In the genomic region with DNA sequence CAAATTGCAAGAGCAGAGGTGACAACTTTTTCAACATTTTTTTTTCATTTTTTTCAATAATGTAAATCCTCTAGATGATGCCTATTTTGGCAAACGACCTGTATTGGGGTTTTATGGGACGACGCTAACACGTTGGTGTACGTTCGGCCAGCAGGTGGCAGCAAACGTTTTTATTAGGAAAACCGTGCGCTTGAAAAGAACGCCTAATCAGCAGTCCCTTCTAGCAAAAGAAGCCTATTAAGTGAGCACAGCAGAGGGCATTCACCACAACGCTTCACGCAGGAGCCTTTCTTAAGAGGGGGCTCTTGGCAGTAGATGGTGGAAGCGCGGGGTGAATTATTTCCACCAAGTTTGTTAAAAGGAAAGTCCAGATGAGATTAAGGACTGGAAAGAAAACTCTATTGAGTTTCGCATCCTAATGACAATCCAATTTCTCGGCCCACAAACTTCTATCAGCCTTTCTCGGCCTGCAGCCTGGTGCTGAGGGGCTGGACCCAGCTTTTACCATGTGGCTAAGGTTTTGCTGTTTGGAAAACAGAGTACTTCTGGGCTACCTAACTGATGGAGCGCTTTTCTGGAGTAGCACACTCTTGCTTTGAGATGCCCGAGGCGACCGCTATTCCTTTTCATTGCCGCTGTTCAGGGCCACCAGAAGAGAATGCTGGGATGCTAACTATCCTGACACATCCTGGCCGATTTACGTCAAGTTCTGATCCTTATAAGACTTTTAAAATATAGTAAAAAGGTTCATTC, we compare ENCODE assay signal across 8 mouse cellular contexts.
DNase-seq lines count a peak whose midpoint lies in the region; ATAC-seq and TF ChIP-seq lines count a peak whose summit lies in the region.

No protein-coding gene starts in this region.

- no peaks in the 10 kb centered on the region for H3K36me3 ChIP-seq in heart, postnatal 0 days (replicated peaks; ENCODE audit: control insufficient read depth, insufficient read depth, low read length)
- no peaks in the 10 kb centered on the region for H3K36me3 ChIP-seq in liver, embryonic 14.5 days (replicated peaks; ENCODE audit: control insufficient read depth, insufficient read depth, low read depth)
- H3K36me3 ChIP-seq in neural tube, embryonic 15.5 days, result no peaks in the 10 kb centered on the region

- no peaks in the 10 kb centered on the region for H3K27me3 ChIP-seq in heart, postnatal 0 days (ENCODE audit: control insufficient read depth, insufficient read depth, low read length)
- H3K27me3 ChIP-seq in liver, embryonic 14.5 days (ENCODE audit: control insufficient read depth, insufficient read depth, low read length), result no peaks in the 10 kb centered on the region
- H3K27me3 ChIP-seq in neural tube, embryonic 15.5 days (replicated peaks), result no peaks in the 10 kb centered on the region

- no peak overlapping the region for H3K4me3 ChIP-seq in embryonic fibroblast, embryonic 13.5 days (ENCODE audit: insufficient read depth, low read length)
- H3K4me3 ChIP-seq in heart, postnatal 0 days (ENCODE audit: low read depth, low read length), result no peak overlapping the region
- H3K4me3 ChIP-seq in liver, embryonic 14.5 days (ENCODE audit: insufficient read depth in 1 of 2, low read depth in 2 of 2, low read length in 2 of 2), result no peak overlapping the region
- no peak overlapping the region for H3K4me3 ChIP-seq in neural tube, embryonic 15.5 days (replicated peaks)

- peak overlapping the region; percentile 73 for H3K27ac ChIP-seq in embryonic fibroblast, embryonic 13.5 days (ENCODE audit: insufficient read depth, low read length)
- no peak overlapping the region for H3K27ac ChIP-seq in heart, postnatal 0 days (ENCODE audit: low read depth)
- no peak overlapping the region for H3K27ac ChIP-seq in liver, embryonic 14.5 days
- H3K27ac ChIP-seq in neural tube, embryonic 15.5 days (replicated peaks), result no peak overlapping the region

- H3K9me3 ChIP-seq in heart, postnatal 0 days (replicated peaks; ENCODE audit: control insufficient read depth, low read length), result no peaks in the 10 kb centered on the region
- H3K9me3 ChIP-seq in liver, embryonic 14.5 days (ENCODE audit: control insufficient read depth, low read length), result no peaks in the 10 kb centered on the region
- no peaks in the 10 kb centered on the region for H3K9me3 ChIP-seq in neural tube, embryonic 15.5 days (replicated peaks)

- DNase-seq in CD4-positive, CD25-positive, alpha-beta regulatory T cell, adult 2 months (ENCODE audit: low read depth, low spot score), result peak; percentile 85
- DNase-seq in adrenal gland, postnatal 4 days (ENCODE audit: low spot score in 2 of 2), result peak; percentile 46 to 66
- peak; percentile 92 for DNase-seq in heart, postnatal 0 days (ENCODE audit: low spot score)
- DNase-seq in kidney, postnatal 14 days, result peak; percentile 91
- peak; percentile 24 to 26 (median 24) for DNase-seq in liver, embryonic 14.5 days (ENCODE audit: low read depth in 3 of 3, low spot score in 3 of 3)
- DNase-seq in testis, postnatal 10 days (ENCODE audit: low spot score), result peak; percentile 93

- 36% methylated on average over 24 of the region's 24 CpGs for WGBS in heart, postnatal 0 days
- WGBS in liver, embryonic 14.5 days (ENCODE audit: insufficient replicate concordance), result 36% methylated on average over 24 of the region's 24 CpGs
- 28% methylated on average over 24 of the region's 24 CpGs for WGBS in neural tube, embryonic 15.5 days

- H3K4me2 ChIP-seq in heart, postnatal 0 days (ENCODE audit: low read depth, low read length), result no peak overlapping the region
- no peak overlapping the region for H3K4me2 ChIP-seq in liver, embryonic 14.5 days (ENCODE audit: low read depth)
- peak overlapping the region; percentile 22; the same call in 1 of the 2 replicates for H3K4me2 ChIP-seq in neural tube, embryonic 15.5 days

- TF ChIP-seq CTCF in embryonic fibroblast, embryonic 13.5 days (IDR thresholded peaks at IDR 0.05; ENCODE audit: borderline replicate concordance, insufficient read depth, low read length), result peak; percentile 51; the same call in 1 of the 2 replicates
- peak; percentile 87 for TF ChIP-seq CTCF in heart, postnatal 0 days (IDR thresholded peaks at IDR 0.05; ENCODE audit: low read depth)
- peak; percentile 65 for TF ChIP-seq CTCF in liver, embryonic 14.5 days (IDR thresholded peaks at IDR 0.05; ENCODE audit: low read depth)

- H3K4me1 ChIP-seq in embryonic fibroblast, embryonic 13.5 days (ENCODE audit: control insufficient read depth, insufficient read depth, low read length), result peaks cover 8% of the 10 kb centered on the region
- peaks cover 15% of the 10 kb centered on the region for H3K4me1 ChIP-seq in heart, postnatal 0 days (ENCODE audit: control insufficient read depth, insufficient read depth)
- H3K4me1 ChIP-seq in liver, embryonic 14.5 days (replicated peaks; ENCODE audit: control insufficient read depth in 2 of 2, insufficient read depth in 2 of 2, low read length in 1 of 2), result no peaks in the 10 kb centered on the region
- peaks cover 6% of the 10 kb centered on the region for H3K4me1 ChIP-seq in neural tube, embryonic 15.5 days

- TF ChIP-seq POLR2A in embryonic fibroblast, embryonic 13.5 days (IDR thresholded peaks at IDR 0.05; ENCODE audit: low read depth, low read length), result no peak

- peak; percentile 57; the same call in 1 of the 2 replicates for ATAC-seq in heart, postnatal 0 days (ENCODE audit: insufficient read depth, low read depth)
- no peak for ATAC-seq in liver, embryonic 14.5 days (ENCODE audit: insufficient read depth)
- peak; percentile 89 for ATAC-seq in neural tube, embryonic 15.5 days (ENCODE audit: low FRiP score)

- TF ChIP-seq EP300 in heart, postnatal 0 days (IDR thresholded peaks at IDR 0.05; ENCODE audit: low read depth), result no peak; the same call in 1 of the 2 replicates
- no peak for TF ChIP-seq EP300 in liver, embryonic 14.5 days (IDR thresholded peaks at IDR 0.05; ENCODE audit: low read depth)

- H3K9ac ChIP-seq in heart, postnatal 0 days (replicated peaks; ENCODE audit: low read depth, low read length), result no peak overlapping the region
- H3K9ac ChIP-seq in liver, embryonic 14.5 days (replicated peaks), result no peak overlapping the region
- H3K9ac ChIP-seq in neural tube, embryonic 15.5 days (replicated peaks), result no peak overlapping the region

Comparison
In these comparisons a context has a peak if more than half of its experiments do, and no peak if none do; other contexts are left out.
1. DNase-seq: peak in every context shown above with its lines; median percentile 93 in testis, postnatal 10 days; 92 in heart, postnatal 0 days; 91 in kidney, postnatal 14 days; 85 in CD4-positive, CD25-positive, alpha-beta regulatory T cell, adult 2 months; 56 in adrenal gland, postnatal 4 days; 24 in liver, embryonic 14.5 days.